Mouse (Mus musculus) myocyte (in vitro differentiated cells): ENCODE results near the gene Sncb.

Experiments used
- CEBPB ChIP-seq: IDR thresholded peaks from 2 replicates; pipeline ENCODE4 v1.6.1; 2011; ENCODE audit warnings: mild to moderate bottlenecking, moderate library complexity; ENCODE audit not compliant: poor library complexity, insufficient read depth, severe bottlenecking
- E2F4 ChIP-seq: IDR thresholded peaks from one replicate; pipeline ENCODE4 v1.6.1; 2011; ENCODE audit warnings: mild to moderate bottlenecking, control low read depth, moderate library complexity; ENCODE audit not compliant: insufficient read depth
- MAX ChIP-seq: IDR thresholded peaks from one replicate; pipeline ENCODE4 v1.6.1; 2011; ENCODE audit warnings: low read depth, mild to moderate bottlenecking, control low read depth
- MYOD1 ChIP-seq, 3 experiments: IDR thresholded peaks; one replicate each; pipeline ENCODE4 v1.6.1; 2011; ENCODE audit warnings: control low read depth in 2 of 3, low read depth in 2 of 3, mild to moderate bottlenecking in 2 of 3, moderate library complexity in 1 of 3; ENCODE audit not compliant: insufficient read length in 2 of 3, control insufficient read depth in 1 of 3
- POLR2A ChIP-seq: IDR thresholded peaks from one replicate; pipeline ENCODE4 v1.6.1; 2011; ENCODE audit warnings: low read depth, mild to moderate bottlenecking, control low read depth, moderate library complexity; ENCODE audit not compliant: insufficient read length
- POLR2AphosphoS2 ChIP-seq: IDR thresholded peaks from one replicate; pipeline ENCODE4 v1.6.1; 2011; ENCODE audit warnings: low read depth, control low read depth; ENCODE audit not compliant: insufficient read length
- TCF12 ChIP-seq: IDR thresholded peaks from one replicate; pipeline ENCODE4 v1.6.1; 2011; ENCODE audit warnings: mild to moderate bottlenecking, control low read depth; ENCODE audit not compliant: poor library complexity, insufficient read depth, severe bottlenecking

DNA sequence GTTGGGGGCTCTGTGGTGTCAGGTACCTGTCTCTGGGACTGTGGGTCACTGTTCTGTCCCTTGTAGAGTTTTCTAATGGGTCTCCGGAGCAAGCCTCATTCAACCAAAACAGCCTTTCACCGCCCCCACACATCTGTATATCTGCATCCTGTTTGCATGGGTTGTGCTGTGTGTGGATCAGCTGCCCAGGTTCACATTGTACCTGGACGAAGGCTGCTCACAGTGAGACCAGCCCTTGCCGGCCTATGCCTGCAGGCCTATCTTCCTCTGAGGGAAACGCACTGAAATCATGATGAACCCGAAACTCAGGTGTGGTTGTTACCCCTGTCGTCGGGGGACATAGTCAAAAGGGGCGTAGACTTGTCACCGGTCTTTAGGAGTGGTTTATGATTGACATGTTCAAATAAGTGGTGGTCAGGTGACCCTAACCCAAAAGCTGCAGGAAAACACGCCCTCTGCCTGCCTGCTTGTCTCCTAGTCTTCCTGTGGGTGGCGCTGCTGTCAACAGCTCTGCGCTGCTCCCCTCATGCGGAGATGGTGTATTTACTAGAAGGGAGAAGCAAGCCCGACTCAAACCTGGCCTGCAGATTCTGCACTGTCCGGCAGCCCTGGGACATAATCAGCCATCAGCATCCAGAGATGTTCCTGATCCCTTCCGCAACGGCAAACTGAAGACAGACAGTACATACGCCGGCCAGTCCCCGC lies 38.9 kb upstream of the Sncb start:
- no peak for TF ChIP-seq MYOD1 (IDR thresholded peaks at IDR 0.05; ENCODE audit: control insufficient read depth in 1 of 3, insufficient read length in 2 of 3, low read depth in 2 of 3)
- TF ChIP-seq TCF12, result no peak
- no peak for TF ChIP-seq POLR2A
- TF ChIP-seq POLR2AphosphoS2, result no peak
- no peak for TF ChIP-seq MAX
- TF ChIP-seq E2F4, result no peak
- no peak for TF ChIP-seq CEBPB
